Mouse (Mus musculus): ENCODE measurements at regions not wholly inside any gene's neighbourhood (a gene's known extent, or its start where the extent isn't known, plus 50 kb on each side); places are given as distances from the start of the nearest gene placed in this dataset.

GRCm38 (mm10) chr17:15882245-15882644 is 51.4 kb upstream of the Rgmb start:
- no peak for TF ChIP-seq GATA1 (IDR thresholded peaks at IDR 0.05; ENCODE audit: borderline replicate concordance, low read length)
- TF ChIP-seq FLI1 (IDR thresholded peaks at IDR 0.05; ENCODE audit: low read length) = no peak
